Mouse (Mus musculus) left cerebral cortex, postnatal 36 days (tissue): Measurements from ENCODE around the gene Ear6. TPM values are rescaled to one million over a fixed set of nuclear protein-coding genes. Genes with fewer than 3 reads are reported as not detected.
"Not testable (repeated sequence)": the region's sequence is repeated elsewhere in the genome, so short reads cannot be mapped to it uniquely, and the experiment has no call there.

Experiments
- DNase-seq, 2 experiments: peaks; one replicate each; pipeline ENCODE4 v3.0.0; 2021 to 2022; ENCODE audit warnings: low spot score in 2 of 2, mixed read lengths in 1 of 2
- intact Hi-C: fragments of 180-260 bp; cut with DNase I; formaldehyde crosslinking; loops from one replicate; pipeline ENCODE4 v1.15.1; 2025
- total RNA-seq, 2 experiments: library from RNA; stranded (reverse); gene quantifications; 2 replicates each; pipeline ENCODE4 v1.2.3; 2021

The Ear6 gene
- not detected for total RNA-seq

DNA sequence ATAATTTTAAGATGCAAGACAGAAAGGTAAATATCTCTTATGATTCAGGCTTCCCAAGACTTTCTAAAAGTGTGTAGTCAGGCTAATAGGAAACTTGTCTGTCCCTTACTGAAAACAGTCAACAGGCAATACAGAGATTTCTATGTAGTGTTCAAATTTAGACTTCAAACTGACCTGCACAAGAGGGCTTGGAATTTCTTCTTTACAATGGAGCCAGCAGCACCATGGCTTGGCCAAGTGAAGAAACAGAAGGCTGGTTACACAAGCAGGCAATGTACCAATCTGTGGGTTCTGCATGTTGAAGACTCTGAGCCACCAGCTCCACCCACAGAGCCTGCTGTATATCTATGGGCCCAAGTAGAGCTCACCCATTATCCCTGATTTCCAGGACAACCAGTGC, at the start of gene Ear6:
Gene Ear6 (plus strand): TSS at position 301 of the 400 bp plus-strand sequence.
- intact Hi-C loops = no loop called here
- DNase-seq = no peak

DNA sequence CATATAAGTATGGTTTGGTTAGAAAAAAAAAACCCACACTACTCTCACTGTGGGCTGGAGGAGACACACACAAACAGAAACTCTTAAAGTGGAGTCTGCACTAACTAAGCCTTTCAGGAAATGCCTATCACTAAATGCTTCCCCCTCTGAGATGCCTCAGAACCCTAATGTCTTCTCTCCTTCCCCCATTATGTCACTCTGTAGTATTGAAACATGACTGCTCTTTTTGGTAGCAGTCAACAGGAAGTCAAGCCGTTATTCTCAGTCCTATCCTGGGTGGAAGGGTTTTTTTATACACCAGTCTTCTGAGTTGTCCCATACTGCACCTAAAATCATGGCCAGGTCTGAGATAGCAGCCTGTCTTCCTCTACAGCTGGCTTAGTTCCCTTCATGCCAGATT, 26.9 kb upstream of the Ear6 start:
- intact Hi-C loops = no loop called here
- DNase-seq = no peak

DNA sequence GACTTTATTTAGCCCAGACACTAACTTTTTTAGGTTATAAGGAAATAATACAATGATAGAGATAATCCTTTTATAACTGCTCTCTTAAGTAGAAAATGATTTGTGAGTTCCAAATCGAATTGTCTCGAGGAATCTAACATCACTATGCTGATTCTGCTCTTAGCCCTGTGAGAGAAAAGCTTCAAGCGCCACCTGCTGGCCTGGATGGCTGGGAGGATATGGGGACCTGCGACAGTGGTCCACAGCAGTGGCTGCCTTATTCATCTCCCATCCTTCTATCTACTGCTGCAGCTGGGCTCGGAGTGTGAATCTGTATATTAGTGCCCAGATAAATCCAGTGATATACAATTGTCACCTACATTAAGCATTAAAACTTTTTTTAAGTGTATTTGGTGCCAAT, 25.7 kb upstream of the Ear6 start:
- DNase-seq, intact Hi-C loops: not testable (repeated sequence)

DNA sequence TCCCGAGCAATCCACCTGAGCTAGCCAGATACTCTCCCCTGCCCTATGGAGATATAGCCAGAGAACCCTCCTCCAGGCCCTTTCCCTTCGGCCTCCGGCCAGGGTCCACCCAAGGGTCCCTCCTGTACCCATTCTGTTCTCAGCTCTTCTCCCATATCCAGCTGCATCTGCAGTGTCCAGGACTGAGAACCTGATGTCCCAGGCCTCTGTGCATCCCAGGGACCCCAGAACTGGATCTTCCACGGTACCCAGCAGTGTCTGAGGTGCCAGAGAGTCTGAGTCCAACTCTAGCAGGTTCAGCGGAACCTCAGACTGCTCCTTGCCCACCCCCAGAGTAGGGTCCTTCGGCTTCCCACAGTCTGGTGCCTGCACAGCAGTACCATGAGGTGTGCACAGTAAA, 24.3 kb upstream of the Ear6 start:
- no peak for DNase-seq
- intact Hi-C loops = no loop called here

DNA sequence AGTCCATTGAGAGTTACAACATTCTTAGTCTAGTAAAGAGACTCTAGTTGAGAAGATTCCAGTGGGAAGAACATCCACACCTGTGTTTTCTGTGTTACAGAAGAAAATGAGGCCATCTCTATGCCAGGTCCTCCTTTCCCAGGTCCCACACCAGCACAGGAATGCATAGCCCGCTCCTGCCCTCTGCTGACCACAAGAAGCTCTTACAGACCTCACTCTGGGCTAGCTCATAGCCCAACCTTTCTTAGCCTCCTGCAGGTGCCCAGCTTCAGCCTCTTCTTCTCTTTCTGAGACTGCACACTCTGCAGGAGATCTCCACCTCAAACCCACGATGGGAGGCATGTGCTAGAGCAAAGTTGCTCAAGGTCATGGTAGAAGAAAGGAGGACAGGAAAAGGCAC, 15.0 kb upstream of the Ear6 start:
- intact Hi-C loops, DNase-seq: not testable (repeated sequence)

DNA sequence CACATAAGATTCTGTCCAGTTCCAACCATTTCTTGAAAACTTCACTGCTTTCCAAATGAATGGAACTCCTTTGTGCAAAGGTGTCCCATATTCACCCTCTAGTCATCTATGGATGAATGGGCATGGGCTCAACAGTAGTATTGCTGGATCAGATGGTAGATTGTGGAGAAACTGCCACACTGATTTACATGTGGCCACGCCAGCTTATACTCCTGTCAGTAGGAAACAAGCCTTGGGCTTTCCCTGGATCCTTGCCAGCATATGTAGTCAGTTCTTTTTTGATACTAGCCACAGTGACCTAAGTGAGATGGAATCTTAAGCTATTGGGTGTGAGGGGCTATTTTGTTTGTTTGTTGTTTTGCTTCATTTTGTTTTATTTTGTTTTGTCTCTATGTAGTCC, 11.2 kb upstream of the Ear6 start:
- intact Hi-C loops = no loop called here
- DNase-seq = no peak

DNA sequence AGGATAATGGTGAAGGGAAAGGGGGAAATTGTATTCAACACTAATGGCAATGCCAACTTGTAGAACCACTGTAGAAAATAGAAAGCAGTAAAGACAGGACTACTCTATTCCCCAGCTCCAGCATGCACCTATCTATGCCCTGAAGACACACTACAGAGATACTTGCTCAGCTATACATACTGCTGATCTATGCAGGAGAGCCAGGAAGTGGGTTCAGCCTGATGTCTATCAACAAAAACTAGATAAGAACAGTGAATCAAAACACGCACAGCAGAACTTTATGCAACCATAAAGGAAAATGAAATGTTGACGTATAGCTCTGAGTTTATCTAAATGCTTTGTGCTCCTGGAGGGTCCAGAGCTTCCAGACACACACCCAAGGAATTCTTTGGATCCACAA, 10.7 kb upstream of the Ear6 start:
- no peak for DNase-seq
- intact Hi-C loops = no loop called here

DNA sequence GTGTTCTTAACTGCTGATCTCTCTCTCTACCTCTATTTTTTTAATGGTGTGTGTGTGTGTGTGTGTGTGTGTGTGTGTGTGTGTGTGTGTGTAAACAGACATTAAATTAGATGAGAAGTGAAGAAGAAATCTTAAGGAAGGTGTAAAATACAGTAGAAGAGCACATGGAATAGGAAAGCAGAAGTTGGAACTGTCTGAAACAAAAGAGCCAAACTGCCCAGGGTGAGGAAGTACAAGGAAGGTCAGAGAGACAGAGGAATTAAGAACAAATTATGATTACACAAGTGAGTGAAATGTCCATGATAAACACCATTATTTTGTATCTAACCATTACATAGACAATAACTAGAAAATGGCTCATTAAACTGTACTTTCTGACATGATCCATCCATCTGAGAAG, 9.6 kb upstream of the Ear6 start:
- intact Hi-C loops = no loop called here
- no peak for DNase-seq

DNA sequence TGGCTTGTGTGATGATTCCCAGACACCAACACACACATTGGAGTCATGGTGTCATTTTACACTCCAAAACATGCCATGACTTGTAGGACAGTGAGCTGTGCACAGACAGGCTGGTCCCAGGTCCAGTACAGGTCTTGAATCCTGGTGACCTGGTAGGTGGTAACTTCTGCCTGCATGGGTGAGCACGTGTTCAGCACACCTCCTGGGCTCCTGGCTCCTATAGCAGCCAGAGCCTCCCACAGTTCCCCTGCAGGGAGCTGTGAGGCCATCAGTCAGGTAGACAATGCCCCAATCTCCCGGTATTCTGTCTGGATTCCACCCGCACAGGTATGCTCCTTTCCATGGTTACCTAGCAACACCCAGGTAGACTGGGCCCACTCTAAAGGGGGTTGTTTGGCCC, 6.9 kb upstream of the Ear6 start:
- intact Hi-C loops = no loop called here
- no peak for DNase-seq

DNA sequence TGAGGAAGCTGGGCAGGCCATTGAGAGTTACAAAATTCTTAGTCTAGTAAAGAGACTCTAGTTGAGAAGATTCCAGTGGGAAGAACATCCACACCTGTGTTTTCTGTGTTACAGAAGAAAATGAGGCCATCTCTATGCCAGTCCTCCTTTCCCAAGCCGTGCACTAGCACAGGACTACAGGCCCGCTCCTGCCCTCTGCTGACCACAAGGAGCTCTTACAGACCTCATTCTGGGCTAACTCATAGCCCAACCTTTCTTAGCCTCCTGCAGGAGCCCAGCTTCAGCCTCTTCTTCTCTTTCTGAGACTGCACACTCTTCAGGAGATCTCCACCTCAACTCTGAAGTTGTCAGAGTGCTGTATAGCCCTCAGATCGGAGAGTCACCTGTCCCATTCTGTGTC, 2.5 kb upstream of the Ear6 start:
- DNase-seq, intact Hi-C loops: not testable (repeated sequence)

DNA sequence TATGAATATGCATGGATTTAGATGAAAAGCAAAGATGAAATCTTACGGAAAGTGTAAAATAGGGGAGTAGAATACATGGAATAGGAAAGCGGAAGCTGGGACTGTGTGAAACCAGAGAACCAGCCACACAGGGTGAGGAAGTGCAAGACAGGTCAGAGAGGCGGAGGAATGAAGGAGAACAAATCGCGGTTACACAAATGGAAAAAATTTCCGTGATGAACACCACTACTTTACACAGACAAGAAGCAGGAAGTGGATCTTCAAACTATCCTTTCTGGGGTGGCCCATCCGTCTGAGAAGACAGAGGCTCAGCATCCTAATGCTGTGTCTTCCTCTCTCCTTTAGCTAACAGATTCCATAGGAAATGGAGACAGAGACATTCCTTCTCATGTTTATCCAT, 1.8 kb downstream of the Ear6 start:
- intact Hi-C loops, DNase-seq: not testable (repeated sequence)

DNA sequence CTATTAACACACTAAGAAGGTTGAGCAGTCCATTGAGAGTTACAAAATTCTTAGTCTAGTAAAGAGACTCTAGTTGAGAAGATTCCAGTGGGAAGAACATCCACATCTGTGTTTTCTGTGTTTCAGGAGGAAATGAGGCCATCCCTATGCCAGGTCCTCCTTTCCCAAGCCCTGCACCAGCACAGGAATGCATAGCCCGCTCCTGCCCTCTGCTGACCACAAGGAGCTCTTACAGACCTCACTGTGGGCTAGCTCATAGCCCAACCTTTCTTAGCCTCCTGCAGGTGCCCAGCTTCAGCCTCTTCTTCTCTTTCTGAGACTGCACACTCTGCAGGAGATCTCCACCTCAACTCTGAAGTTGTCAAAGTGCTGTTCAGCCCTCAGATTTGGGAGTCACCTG, 10.1 kb downstream of the Ear6 start:
- DNase-seq = peak in 1 of 2 experiments; percentile 10
- intact Hi-C loops = not testable (repeated sequence)

DNA sequence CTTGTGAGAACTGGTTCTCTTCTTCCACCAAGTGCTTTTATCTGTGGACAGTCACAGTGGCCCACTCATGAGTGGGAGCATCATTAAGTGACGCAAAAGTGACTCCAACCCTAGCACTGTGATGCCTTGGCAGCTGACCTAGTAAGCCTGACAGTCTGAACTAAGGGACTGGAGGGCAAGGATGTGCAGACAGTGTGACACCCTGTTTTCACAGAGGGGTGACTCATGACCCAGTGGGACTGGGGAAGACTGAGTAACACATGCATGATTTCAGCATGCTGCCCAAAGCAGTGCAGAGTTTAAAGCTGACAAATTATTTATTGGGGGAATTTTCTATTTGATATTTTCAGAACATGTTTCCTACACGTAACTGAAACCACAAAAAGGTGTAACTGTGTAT, 17.3 kb downstream of the Ear6 start:
- intact Hi-C loops = no loop called here
- no peak for DNase-seq

DNA sequence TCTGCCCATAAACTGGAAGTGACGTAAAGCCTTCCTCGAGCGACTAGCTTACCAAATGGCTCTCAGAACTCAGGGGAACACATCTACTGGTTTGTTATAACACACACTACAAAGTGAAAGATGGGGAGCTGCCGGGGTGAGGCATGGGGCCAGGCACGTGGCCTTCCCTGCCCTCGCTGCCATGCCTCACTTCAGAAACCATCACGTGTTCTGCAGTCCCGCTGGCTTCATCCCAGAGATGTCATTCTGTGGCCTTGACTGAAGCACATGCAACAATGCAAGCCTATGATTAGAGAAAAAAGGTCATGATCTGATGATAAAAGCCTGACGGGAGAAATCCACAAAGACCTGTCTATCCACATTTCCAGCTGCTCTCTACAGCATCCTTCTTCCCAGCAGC, 18.2 kb downstream of the Ear6 start:
- intact Hi-C loops = no loop called here

DNA sequence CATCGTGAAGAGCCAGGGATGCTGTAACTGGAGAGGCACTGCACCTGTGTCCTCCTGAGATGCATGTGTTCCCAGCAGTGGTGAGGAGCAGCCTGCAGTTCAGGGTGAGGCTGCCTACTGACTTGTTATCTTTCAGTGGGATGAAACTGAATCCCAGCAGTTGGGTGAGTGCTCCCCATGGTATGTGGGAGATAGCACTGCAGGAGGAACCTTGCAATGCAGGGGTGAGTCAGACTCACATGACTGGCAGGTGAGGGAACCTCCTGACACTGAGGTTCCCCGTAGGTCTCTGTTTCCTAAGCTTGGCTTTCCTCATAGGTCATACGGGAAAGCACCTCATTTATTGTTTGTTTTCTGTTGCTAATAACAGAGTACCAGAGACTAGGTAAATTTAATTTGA, 24.0 kb downstream of the Ear6 start:
- intact Hi-C loops = no loop called here

More for the DNA sequence above, 18.2 kb downstream of the Ear6 start:
- no peak for DNase-seq

DNA sequence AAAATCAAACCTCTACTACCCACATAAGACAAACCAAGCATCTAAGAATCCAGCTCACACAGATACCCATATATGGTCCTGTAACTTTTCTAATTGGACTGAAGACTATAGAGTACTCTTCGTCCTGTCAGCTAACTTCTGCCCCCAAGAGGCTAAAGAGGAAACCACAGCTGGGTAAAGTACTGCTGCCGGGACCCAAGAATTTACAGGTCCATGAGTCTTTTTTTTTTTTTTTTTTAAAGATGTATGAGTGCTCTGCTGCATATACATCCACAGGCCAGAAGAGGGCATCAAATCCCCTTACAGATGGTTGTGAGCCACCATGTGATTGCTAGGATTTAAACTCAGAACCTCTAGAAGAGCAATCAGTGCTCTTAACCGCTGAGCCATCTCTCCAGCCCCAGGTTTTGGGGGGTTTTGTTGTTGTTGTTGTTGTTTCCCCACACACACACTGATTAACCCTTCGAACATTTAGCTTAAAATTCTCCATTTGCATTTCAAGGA, 30.1 kb downstream of the Ear6 start:
- peak; percentile 35 to 41 for DNase-seq
- intact Hi-C loops = loop anchor here (5.0 to 10.0 kb wide), 2 partner anchors 129 to 221 kb away; partner anchors contain the start of gene Hnrnpc

More for the DNA sequence above, 24.0 kb downstream of the Ear6 start:
- no peak for DNase-seq

DNA sequence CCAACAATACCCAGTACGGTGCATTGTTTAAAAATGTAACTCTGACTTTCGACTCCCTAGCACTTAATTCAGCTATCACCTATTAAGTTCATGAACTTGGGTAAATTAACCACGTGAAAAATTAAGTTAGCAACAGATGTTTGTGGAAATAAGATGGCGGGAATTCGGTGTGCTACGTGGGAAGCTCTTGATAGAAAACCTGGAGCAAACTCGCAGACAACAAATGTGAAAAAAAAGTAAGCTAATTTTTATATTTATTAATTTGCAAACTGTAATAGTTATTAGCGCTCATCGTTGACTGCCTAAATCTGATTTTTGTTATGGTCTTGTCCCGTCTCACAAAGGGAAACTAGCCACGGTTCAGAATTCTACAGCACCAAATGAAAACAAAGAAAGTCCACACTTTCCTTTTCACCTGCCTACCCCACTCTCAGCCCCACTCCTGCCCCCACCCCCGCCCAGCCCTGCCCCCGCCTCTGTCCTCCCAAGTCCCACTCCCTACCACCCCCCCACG, 30.6 kb downstream of the Ear6 start:
- no peak for DNase-seq
- intact Hi-C loops = loop anchor here (5.0 to 10.0 kb wide), 2 partner anchors 128 to 221 kb away; partner anchors contain the start of gene Hnrnpc

DNA sequence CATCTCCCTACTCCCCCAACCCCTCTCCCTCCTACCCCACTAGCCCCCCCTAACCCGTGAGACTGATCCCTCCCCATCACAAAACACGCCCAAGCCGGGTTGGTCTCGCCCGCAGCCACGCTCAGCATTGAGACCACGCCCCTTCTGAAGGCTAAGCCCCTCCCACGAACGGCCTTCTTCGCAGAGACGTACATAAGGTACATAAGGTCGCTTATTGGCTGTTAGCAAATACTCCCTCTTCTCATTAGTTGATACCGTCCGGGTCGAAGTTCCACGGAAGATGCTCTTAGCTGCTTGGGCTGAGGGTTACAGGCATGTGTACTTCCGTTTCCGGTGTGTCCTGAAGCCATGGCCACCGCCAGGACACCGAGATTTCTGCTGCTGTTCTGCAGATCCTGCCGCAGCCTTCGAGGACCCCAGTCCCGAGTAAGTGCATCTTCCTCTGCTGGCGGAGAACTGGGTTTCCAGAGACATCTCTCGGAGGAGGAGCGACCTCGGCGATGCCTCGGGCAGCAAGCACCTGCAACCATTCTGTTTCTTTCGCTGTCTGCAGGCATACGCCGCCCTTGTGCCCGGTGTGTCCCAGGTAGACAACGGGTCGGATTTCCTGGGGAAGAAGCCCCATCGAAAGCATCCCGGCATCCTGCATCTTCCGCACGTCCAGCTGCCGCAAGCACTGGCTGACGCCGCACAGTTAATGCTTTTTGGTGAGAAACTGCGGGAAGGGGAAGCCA, 31.3 kb downstream of the Ear6 start, which contains the start of gene Mettl17:
Gene Mettl17 (plus strand): TSS at position 245 of the 734 bp plus-strand sequence.
- intact Hi-C loops = loop anchor here (5.0 to 10.0 kb wide), 2 partner anchors 128 to 220 kb away; partner anchors contain the start of gene Hnrnpc

DNA sequence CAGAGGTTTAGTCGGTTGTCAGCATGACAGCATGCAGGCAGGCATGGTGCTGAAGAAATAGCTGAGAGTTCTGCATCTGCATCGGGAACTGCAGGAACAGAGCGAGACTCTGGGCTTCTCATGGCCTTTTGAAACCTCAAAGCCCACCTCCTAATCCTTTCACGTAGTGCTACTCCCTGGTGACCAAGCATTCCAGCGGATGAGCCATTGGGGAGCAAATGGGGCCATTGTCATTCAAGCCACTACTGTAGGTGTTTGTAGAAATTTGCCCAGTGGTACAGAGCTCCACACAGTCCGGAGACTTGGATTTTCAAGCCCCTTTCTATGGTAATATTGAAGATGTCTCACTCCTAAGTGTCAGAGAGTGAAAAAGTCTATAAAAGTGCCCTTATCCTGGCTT, 32.6 kb downstream of the Ear6 start:
- no peak for DNase-seq
- intact Hi-C loops = loop anchor here (10.0 kb wide), 1 partner anchor 219 kb away; the partner anchor contains the start of gene Hnrnpc

More for the DNA sequence above, 31.3 kb downstream of the Ear6 start, which contains the start of gene Mettl17:
- DNase-seq = peak; percentile 87 to 88

DNA sequence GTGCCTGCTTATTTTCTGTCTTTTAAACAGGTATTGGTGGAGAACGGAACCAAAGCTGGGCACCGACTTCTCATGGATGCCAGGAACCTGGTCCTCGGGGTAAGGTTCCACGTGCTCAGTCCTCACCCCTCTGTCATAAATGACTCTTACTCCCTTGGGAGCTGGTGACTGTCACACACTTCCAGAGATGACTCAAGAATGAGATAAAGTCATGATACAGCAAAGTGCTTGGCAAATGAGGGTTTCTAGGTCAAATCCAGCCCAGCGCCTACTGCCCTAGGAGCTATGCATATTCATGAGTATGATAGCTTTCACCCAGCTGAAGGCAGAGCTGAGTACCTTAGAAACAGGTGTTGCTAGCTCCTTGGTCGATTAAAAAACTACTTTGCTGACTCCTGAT, 36.3 kb downstream of the Ear6 start:
- no peak for DNase-seq
- intact Hi-C loops = loop anchor here (10.0 kb wide), 1 partner anchor 215 kb away; the partner anchor contains the start of gene Hnrnpc
